Mouse (Mus musculus): ENCODE data around the gene Tiam2. TPM values are rescaled to one million over a fixed set of nuclear protein-coding genes. Genes with fewer than 3 reads are reported as not detected.

Gene Tiam2
- polyA plus RNA-seq, 1 experiment from 2014 or later, result 0.56 TPM

DNA sequence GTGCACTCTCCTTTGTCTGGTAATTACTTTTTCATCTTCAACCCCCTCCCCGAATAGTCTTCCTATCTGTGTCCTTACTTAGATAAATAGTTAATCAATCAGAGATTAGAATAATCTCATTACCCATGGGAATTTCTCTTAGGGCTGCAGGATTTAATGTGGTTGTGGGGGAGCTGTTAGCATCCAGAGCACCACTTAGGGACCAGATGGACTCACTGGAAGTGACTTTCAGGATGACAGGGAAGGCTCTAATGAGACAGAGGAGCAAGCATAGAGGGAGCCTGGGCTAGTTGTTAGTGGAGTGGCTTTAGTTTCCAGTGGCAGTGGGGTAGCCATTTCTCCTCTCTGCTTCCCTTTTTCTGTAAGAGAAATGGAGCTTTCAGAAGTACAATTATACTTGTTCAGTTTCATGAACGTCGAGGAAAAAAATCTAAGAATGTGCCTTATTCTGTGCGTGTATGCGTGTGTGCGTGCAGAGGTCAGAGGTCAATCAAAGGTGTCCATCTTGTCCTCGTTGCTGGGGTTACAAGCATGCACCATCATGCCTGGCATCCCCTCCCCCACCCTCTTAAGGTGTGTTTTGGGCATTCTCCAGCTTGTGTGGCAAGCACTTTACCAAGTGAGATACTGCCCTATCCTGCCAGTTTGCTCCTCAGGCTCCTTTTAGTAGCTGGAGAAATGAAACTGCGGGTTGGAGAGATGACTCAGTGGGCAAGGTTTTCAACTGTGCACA, 30.4 kb downstream of the Tiam2 start:
- 81% methylated on average over 8 of the region's 8 CpGs for WGBS (ENCODE audit: insufficient replicate concordance)
- H3K9ac ChIP-seq (replicated peaks), result no peak overlapping the region
- H3K27me3 ChIP-seq (ENCODE audit: insufficient read depth, low read length), result no peaks in the 10 kb centered on the region
- TF ChIP-seq EP300 (IDR thresholded peaks at IDR 0.05; ENCODE audit: low read depth), result no peak
- DNase-seq (no peak), ATAC-seq (no peak)
- H3K27ac ChIP-seq (ENCODE audit: low read depth), result no peak overlapping the region
- H3K36me3 ChIP-seq (replicated peaks; ENCODE audit: insufficient read depth, low read length), result no peaks in the 10 kb centered on the region
- H3K4me1 ChIP-seq (ENCODE audit: insufficient read depth), result no peaks in the 10 kb centered on the region
- no peak overlapping the region for H3K4me2 ChIP-seq (ENCODE audit: low read depth, low read length)
- H3K9me3 ChIP-seq (ENCODE audit: low read length), result no peaks in the 10 kb centered on the region
- H3K4me3 ChIP-seq (ENCODE audit: low read depth, low read length), result no peak overlapping the region

DNA sequence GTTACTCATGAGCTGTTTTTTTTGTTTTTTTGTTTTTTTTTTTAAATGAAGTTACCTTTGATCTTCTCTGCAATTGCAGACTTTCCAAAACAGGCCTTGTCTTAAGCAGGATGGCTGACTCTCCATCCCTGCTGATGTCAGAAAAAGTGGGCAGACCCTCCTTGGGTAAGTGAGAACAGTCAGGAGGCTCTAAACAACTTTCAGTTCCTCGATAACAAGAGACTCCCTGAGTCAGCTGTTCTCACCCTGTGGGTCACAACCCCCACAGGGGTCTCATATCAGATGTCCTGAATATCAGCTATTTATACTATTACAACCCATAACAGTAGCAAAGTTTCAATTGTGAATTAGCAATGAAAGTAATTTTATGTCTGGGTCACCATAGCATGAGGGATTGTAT, 33.9 kb downstream of the Tiam2 start:
- no peak for TF ChIP-seq CTCF (IDR thresholded peaks at IDR 0.05; ENCODE audit: low read depth)
- TF ChIP-seq EP300 (IDR thresholded peaks at IDR 0.05; ENCODE audit: low read depth), result no peak
- ATAC-seq, result no peak

DNA sequence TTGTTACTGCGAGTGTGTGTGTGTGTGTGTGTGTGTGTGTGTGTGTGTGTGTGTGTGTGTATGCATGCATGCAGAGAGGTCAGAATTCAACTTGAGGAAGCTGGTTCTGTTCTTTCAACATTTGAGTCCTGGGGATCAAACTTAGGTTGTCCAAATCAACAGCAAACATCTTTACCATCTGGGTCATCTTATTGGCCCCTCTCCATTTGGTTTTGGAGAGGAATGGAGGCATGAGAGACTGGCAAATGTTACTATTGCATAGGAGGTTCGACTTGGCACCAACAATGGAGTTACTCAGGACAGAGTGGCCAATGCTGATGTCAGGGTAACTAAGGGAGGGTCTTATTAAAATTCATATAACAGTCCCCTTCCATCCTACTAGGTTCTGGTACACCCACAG, 35.4 kb downstream of the Tiam2 start:
- Histone ChIP-seq H3K4me1 (ENCODE audit: insufficient read depth) (no peaks in the 10 kb centered on the region), H3K9ac (replicated peaks) (no peak overlapping the region), H3K27ac (ENCODE audit: low read depth) (no peak overlapping the region), H3K4me3 (ENCODE audit: low read depth, low read length) (no peak overlapping the region), H3K36me3 (replicated peaks; ENCODE audit: insufficient read depth, low read length) (no peaks in the 10 kb centered on the region), H3K4me2 (ENCODE audit: low read depth, low read length) (no peak overlapping the region), H3K27me3 (ENCODE audit: insufficient read depth, low read length) (no peaks in the 10 kb centered on the region), H3K9me3 (ENCODE audit: low read length) (no peaks in the 10 kb centered on the region)
- TF ChIP-seq CTCF (IDR thresholded peaks at IDR 0.05; ENCODE audit: low read depth) (no peak), EP300 (IDR thresholded peaks at IDR 0.05; ENCODE audit: low read depth) (no peak)
- no peak for ATAC-seq
- no peak for DNase-seq
- 69% methylated on average over 2 of the region's 2 CpGs for WGBS (ENCODE audit: insufficient replicate concordance)

More for the DNA sequence above, 33.9 kb downstream of the Tiam2 start:
- WGBS (ENCODE audit: insufficient replicate concordance), result 47% methylated on average over 1 of the region's 1 CpGs
- no peaks in the 10 kb centered on the region for H3K36me3 ChIP-seq (replicated peaks; ENCODE audit: insufficient read depth, low read length)
- no peak overlapping the region for H3K27ac ChIP-seq (ENCODE audit: low read depth)
- no peak overlapping the region for H3K9ac ChIP-seq (replicated peaks)
- no peaks in the 10 kb centered on the region for H3K27me3 ChIP-seq (ENCODE audit: insufficient read depth, low read length)
- no peak overlapping the region for H3K4me3 ChIP-seq (ENCODE audit: low read depth, low read length)
- DNase-seq, result no peak
- H3K4me2 ChIP-seq (ENCODE audit: low read depth, low read length), result no peak overlapping the region
- no peaks in the 10 kb centered on the region for H3K4me1 ChIP-seq (ENCODE audit: insufficient read depth)
- no peaks in the 10 kb centered on the region for H3K9me3 ChIP-seq (ENCODE audit: low read length)

DNA sequence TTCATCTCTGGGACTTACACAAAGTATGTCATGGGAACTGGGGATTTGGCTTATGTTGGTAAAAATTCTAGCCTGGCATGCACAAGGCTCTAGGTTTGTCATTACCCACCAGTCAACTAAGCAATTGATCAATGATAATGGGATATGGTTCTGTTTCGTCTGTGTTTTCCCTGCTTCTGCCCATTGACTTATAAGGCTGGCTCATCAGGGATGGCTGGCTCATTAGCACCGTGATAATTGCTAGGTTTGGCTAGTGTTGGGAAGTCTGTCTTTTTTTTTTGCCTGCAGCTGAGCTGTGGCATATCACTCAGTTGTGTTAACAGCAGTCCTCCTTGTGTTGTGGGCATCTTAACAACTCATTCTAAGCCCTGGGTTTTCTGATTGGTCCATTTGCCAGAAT, 36.8 kb downstream of the Tiam2 start:
- no peak for DNase-seq
- WGBS (ENCODE audit: insufficient replicate concordance), result 74% methylated on average over 2 of the region's 2 CpGs
- H3K4me2 ChIP-seq (ENCODE audit: low read depth, low read length), result no peak overlapping the region
- H3K36me3 ChIP-seq (replicated peaks; ENCODE audit: insufficient read depth, low read length), result no peaks in the 10 kb centered on the region
- H3K4me1 ChIP-seq (ENCODE audit: insufficient read depth), result no peaks in the 10 kb centered on the region
- no peak for TF ChIP-seq EP300 (IDR thresholded peaks at IDR 0.05; ENCODE audit: low read depth)
- TF ChIP-seq CTCF (IDR thresholded peaks at IDR 0.05; ENCODE audit: low read depth), result no peak
- H3K4me3 ChIP-seq (ENCODE audit: low read depth, low read length), result no peak overlapping the region
- H3K27me3 ChIP-seq (ENCODE audit: insufficient read depth, low read length), result no peaks in the 10 kb centered on the region
- ATAC-seq, result no peak
- no peak overlapping the region for H3K27ac ChIP-seq (ENCODE audit: low read depth)
- H3K9me3 ChIP-seq (ENCODE audit: low read length), result no peaks in the 10 kb centered on the region
- H3K9ac ChIP-seq (replicated peaks), result no peak overlapping the region

DNA sequence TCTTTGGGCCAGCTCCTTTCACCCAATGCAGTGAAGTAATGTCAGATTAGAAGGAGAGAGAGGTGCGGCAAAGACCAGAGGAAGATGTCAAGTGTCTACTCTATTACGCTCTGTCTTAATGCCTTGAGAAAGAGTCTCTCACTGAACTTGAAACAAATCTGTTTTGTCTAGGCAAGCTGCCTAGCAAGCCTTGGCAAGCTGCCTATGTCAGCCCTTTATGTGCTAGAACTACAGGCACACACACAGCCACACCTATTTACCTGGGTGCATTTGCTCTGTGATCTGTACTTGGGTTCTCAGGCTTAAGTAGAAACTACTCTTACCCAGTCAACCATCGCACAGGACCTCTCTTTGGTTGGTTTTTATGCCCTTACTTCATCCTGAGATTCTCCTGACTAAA, 40.4 kb downstream of the Tiam2 start:
- ATAC-seq (no peak), DNase-seq (no peak)
- Histone ChIP-seq H3K9ac (replicated peaks) (no peak overlapping the region), H3K4me3 (ENCODE audit: low read depth, low read length) (no peak overlapping the region), H3K4me1 (ENCODE audit: insufficient read depth) (no peaks in the 10 kb centered on the region), H3K4me2 (ENCODE audit: low read depth, low read length) (no peak overlapping the region), H3K9me3 (ENCODE audit: low read length) (no peaks in the 10 kb centered on the region), H3K27ac (ENCODE audit: low read depth) (no peak overlapping the region), H3K27me3 (ENCODE audit: insufficient read depth, low read length) (no peaks in the 10 kb centered on the region), H3K36me3 (replicated peaks; ENCODE audit: insufficient read depth, low read length) (no peaks in the 10 kb centered on the region)
- TF ChIP-seq CTCF (IDR thresholded peaks at IDR 0.05; ENCODE audit: low read depth) (no peak), EP300 (IDR thresholded peaks at IDR 0.05; ENCODE audit: low read depth) (no peak)
- 87% methylated on average over 3 of the region's 3 CpGs for WGBS (ENCODE audit: insufficient replicate concordance)

DNA sequence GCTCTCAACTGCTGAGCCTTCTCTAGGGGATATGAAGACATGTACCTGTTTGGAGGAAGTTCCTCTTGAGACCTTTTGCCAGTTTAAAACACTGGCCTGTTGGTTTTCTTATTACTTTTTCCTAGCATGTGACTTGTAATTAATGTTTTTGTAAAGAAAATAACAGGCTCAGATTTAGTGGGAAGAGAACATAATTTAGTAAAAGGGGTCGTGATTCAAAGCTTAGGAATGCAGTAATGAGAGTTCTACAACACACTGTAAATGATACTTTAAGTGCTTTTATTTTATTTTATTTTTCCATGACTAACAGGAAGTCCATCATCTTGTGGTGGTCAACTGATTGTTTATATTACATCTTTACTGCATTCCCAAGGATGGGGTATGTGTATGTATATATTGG, 42.0 kb downstream of the Tiam2 start:
- DNase-seq (no peak), ATAC-seq (no peak)
- TF ChIP-seq CTCF (IDR thresholded peaks at IDR 0.05; ENCODE audit: low read depth) (no peak), EP300 (IDR thresholded peaks at IDR 0.05; ENCODE audit: low read depth) (no peak)
- H3K4me3 ChIP-seq (ENCODE audit: low read depth, low read length), result no peak overlapping the region
- no peaks in the 10 kb centered on the region for H3K27me3 ChIP-seq (ENCODE audit: insufficient read depth, low read length)
- H3K36me3 ChIP-seq (replicated peaks; ENCODE audit: insufficient read depth, low read length), result no peaks in the 10 kb centered on the region
- H3K4me1 ChIP-seq (ENCODE audit: insufficient read depth), result no peaks in the 10 kb centered on the region
- H3K9ac ChIP-seq (replicated peaks), result no peak overlapping the region
- no peaks in the 10 kb centered on the region for H3K9me3 ChIP-seq (ENCODE audit: low read length)
- no peak overlapping the region for H3K4me2 ChIP-seq (ENCODE audit: low read depth, low read length)
- H3K27ac ChIP-seq (ENCODE audit: low read depth), result no peak overlapping the region
- WGBS (ENCODE audit: insufficient replicate concordance), result 62% methylated on average over 1 of the region's 1 CpGs

All from liver, postnatal 0 days (tissue).